Mouse (Mus musculus) heart, embryonic 14.5 days (tissue): Measurements from ENCODE around the gene Car5a. TPM values are rescaled to one million over a fixed set of nuclear protein-coding genes. Genes with fewer than 3 reads are reported as not detected.

Experiments used
- ATAC-seq: fragments of 200-750 bp; cut with Nextera tagmentation; 2 replicates; pipeline ENCODE4 v1.8.0; 2017; ENCODE audit warnings: low read depth, moderate TSS enrichment; ENCODE audit not compliant: insufficient number of reproducible peaks, insufficient read depth, low FRiP score
- H3K27ac ChIP-seq, 2 experiments: fragments of 200-500 bp in 1 of 2; fragments of 300-500 bp in 1 of 2; sonication (generic) in 1 of 2; replicated peaks in 1 of 2; 2 replicates each; pipeline ENCODE4 v1.5.1; 2012 to 2014; ENCODE audit warnings: low read depth in 2 of 2, low read length in 2 of 2, control low read depth in 1 of 2, mild to moderate bottlenecking in 1 of 2, mixed read lengths in 1 of 2; ENCODE audit not compliant: control insufficient read depth in 1 of 2, insufficient read depth in 1 of 2
- H3K27me3 ChIP-seq: fragments of 300-500 bp; sonication (generic); 2 replicates; pipeline ENCODE4 v1.6.1; 2014; ENCODE audit warnings: mild to moderate bottlenecking, low read length, control low read depth; ENCODE audit not compliant: control insufficient read depth, insufficient read depth
- H3K36me3 ChIP-seq: fragments of 300-500 bp; sonication (generic); 2 replicates; pipeline ENCODE4 v1.6.1; 2014; ENCODE audit warnings: mild to moderate bottlenecking, control low read depth, low read length, mixed read lengths; ENCODE audit not compliant: control insufficient read depth, insufficient read depth
- H3K4me1 ChIP-seq, 2 experiments: fragments of 200-500 bp in 1 of 2; fragments of 300-500 bp in 1 of 2; sonication (generic) in 1 of 2; 2 replicates each; pipeline ENCODE4 v1.6.1; 2012 to 2014; ENCODE audit warnings: low read length in 2 of 2, control low read depth in 1 of 2, mixed read lengths in 1 of 2; ENCODE audit not compliant: control insufficient read depth in 2 of 2, insufficient read depth in 2 of 2
- H3K4me2 ChIP-seq: fragments of 300-500 bp; sonication (generic); 2 replicates; pipeline ENCODE4 v1.6.1; 2014; ENCODE audit warnings: mild to moderate bottlenecking, low read length
- H3K4me3 ChIP-seq, 2 experiments: fragments of 200-500 bp in 1 of 2; fragments of 300-500 bp in 1 of 2; sonication (generic) in 1 of 2; 2 replicates each; pipeline ENCODE4 v1.5.1; 2012 to 2014; ENCODE audit warnings: low read length in 2 of 2, mild to moderate bottlenecking in 2 of 2, control low read depth in 1 of 2, low read depth in 1 of 2, moderate library complexity in 1 of 2; ENCODE audit not compliant: control insufficient read depth in 1 of 2, insufficient read depth in 1 of 2
- H3K9ac ChIP-seq: fragments of 300-500 bp; sonication (generic); 2 replicates; pipeline ENCODE4 v1.6.1; 2014; ENCODE audit warnings: mild to moderate bottlenecking, low read length
- H3K9me3 ChIP-seq: fragments of 300-500 bp; sonication (generic); 2 replicates; pipeline ENCODE4 v1.6.1; 2016; ENCODE audit warnings: low read length, control low read depth; ENCODE audit not compliant: control insufficient read depth
- WGBS: fragments of 180-500 bp; shearing (Covaris S2); extraction: QIAGEN DNeasy Blood & Tissue Kit; methylation state at CpG from one replicate; pipeline ENCODE4 v1.1.7; 2014; 5-methylcytosine and 5-hydroxymethylcytosine counted together
- polyA plus RNA-seq: library from polyadenylated mRNA; unstranded; fragments of >200 nt; fragmentation: Nextera tagmentation; extraction: Ambion mirVana; gene quantifications from 2 replicates; pipeline ENCODE4 v1.2.1, GENCODE M21; 2014

Car5a gene
- polyA plus RNA-seq, 1 experiment from 2014 or later: not detected

DNA sequence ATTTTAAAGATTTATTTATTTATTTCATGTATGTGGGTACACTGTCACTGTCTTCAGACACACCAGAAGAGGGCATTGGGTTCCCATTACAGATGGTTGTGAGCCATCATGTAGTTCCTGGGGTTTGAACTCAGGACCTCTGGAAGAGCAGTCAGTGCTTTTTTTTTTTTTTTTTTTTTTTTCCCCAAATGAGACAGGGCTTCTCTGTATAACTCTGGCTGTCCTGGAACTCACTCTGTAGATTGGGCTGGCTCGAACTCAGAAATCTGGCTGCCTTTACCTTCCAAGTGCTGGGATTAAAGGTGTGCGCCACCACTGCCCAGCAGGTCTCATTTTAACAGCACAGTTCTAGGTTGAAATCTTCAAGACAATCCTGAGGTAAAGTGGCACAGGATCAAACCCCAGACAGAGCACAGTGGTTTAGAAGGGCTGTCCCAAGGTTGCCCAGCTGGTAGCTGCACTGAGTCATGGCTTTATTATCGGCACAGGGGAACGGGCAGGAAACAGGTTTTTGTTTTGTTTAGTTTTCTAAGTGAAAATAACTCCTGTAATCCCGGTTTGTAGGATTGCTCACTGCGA lies 4.6 kb upstream of the Car5a start, which contains the start of gene Banp:
Gene Banp (plus strand): TSS at position 529 of the 579 bp plus-strand sequence.
- peak within 1 kb of the TSS; percentile 94 for H3K4me2 ChIP-seq
- H3K4me3 ChIP-seq: peak within 1 kb of the TSS; percentile 91 to 92
- peaks cover 14% of the 10 kb centered on the region for H3K36me3 ChIP-seq
- 59% methylated on average over 6 of the region's 6 CpGs for WGBS
- H3K27me3 ChIP-seq: no peaks in the 10 kb centered on the region
- no peaks in the 10 kb centered on the region for H3K9me3 ChIP-seq
- H3K4me1 ChIP-seq: peaks cover 22 to 43% of the 10 kb centered on the region in 2 experiments
- peak within 1 kb of the TSS; percentile 99 for H3K9ac ChIP-seq
- H3K27ac ChIP-seq: peak within 1 kb of the TSS; percentile 93 to 98
- no peak for ATAC-seq

DNA sequence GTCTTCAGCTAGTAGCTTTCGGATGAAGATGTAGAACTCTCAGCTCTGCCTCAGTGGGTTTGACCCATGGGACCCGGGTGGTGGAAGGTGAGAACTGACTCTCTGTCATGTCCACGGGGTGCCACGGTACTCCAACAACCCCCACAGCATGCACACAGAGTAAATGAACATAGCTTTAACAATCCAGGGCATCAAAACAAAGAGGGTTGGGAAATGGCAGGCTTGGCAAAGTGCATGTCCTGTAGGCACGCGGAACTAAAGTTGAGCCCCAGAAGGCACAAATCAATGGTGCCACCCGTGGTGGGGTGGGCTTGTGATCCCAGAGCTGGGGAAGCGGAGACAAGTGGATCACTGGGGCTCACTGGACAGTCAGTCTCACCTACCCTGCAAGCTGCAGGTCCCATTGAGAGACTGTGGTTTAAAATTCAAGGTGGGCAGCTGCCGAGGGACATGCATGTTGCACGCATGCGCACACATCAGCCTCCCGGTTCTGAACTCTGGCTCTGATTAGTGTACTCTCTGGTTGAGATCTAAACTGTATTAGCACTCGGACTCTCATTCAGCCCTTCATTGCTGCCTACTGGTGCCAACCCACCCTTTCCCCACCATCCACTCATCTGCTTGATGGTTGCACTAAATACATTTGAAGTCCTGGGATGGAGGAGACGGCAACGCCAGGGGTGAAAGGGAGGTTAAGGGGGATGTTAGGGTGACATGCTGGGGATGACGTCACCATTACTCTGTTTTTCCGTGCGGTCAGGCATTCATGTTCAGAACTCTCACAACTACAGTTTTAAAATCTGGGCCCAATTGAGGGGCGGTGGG lies 3.8 kb upstream of the Car5a start:
- peaks cover 8% of the 10 kb centered on the region for H3K36me3 ChIP-seq
- H3K9ac ChIP-seq: peak overlapping the region; percentile 74
- peak overlapping the region; percentile 89 to 91 for H3K27ac ChIP-seq
- H3K4me1 ChIP-seq: peaks cover 22 to 43% of the 10 kb centered on the region in 2 experiments
- H3K9me3 ChIP-seq: no peaks in the 10 kb centered on the region
- no peak for ATAC-seq
- no peaks in the 10 kb centered on the region for H3K27me3 ChIP-seq
- H3K4me3 ChIP-seq: peak overlapping the region; percentile 39 to 44
- H3K4me2 ChIP-seq: peak overlapping the region; percentile 80
- 55% methylated on average over 19 of the region's 19 CpGs for WGBS

DNA sequence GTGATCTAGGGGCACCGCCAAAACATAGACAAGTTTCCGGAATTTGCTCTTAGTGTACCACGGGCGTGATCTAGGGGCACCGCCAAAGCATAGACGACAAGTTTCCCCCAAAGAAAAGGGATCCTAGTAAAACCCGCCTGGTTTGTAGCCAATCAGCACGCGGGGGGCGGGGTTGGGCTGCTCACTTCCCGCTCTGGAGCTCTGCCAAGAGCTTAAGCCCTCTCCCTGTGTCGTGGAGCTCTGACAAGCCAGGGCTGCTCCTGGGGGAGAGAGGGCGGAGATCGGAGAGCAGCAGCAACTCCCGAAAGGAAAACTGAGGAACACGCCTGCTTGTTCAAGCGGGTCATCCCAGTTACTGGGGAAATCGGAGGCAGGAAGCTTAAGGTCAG lies 3.0 kb upstream of the Car5a start:
- ATAC-seq: peak; percentile 22; the same call in 1 of the 2 replicates
- Histone ChIP-seq H3K27ac (peak overlapping the region; percentile 89 to 91), H3K4me2 (peak overlapping the region; percentile 80), H3K27me3 (no peaks in the 10 kb centered on the region), H3K36me3 (no peaks in the 10 kb centered on the region), H3K9ac (peak overlapping the region; percentile 74), H3K4me3 (peak overlapping the region; percentile 39 to 44), H3K9me3 (no peaks in the 10 kb centered on the region), H3K4me1 (peaks cover 20 to 41% of the 10 kb centered on the region in 2 experiments)
- 1% methylated on average over 18 of the region's 18 CpGs for WGBS

DNA sequence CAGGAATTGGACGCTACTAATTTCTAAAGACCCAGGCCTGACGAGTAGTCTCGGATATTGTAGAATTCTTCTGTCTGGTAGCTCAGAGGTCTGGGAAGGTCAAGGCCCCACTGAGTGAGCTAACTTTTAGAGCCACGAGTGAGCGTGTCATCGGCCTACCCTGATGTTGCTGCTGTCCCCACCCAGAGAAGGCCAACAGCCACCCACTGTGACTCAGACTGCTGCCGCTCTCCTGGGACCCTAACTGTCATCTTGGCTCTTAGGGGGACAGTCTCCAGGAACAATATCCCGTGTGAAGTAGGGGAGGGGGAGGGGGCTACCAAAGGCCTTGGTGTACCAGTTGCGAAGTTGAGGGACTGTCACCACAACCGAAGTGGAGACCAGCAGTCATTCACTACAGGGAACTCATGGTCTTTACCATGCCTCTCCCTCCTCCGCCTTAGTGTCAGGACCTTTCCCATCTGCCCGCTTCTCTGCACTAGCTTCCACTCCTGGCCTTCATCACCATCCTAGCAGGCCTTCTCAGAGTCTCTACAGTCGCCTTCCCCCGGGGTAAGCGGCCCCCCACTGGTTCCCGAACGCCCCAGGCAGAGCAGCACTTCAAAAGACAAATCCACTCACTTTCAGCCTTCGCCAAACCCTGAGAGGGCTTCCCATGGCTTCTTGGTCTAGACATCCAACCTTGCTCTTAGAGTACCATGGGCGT lies 2.5 kb upstream of the Car5a start:
- H3K36me3 ChIP-seq: no peaks in the 10 kb centered on the region
- H3K4me1 ChIP-seq: peaks cover 19 to 35% of the 10 kb centered on the region in 2 experiments
- peak overlapping the region; percentile 80 for H3K4me2 ChIP-seq
- 29% methylated on average over 19 of the region's 19 CpGs for WGBS
- H3K27me3 ChIP-seq: no peaks in the 10 kb centered on the region
- no peaks in the 10 kb centered on the region for H3K9me3 ChIP-seq
- H3K27ac ChIP-seq: peak overlapping the region; percentile 79 to 91
- peak overlapping the region; percentile 38 to 39 for H3K4me3 ChIP-seq
- no peak for ATAC-seq
- peak overlapping the region; percentile 74 for H3K9ac ChIP-seq

DNA sequence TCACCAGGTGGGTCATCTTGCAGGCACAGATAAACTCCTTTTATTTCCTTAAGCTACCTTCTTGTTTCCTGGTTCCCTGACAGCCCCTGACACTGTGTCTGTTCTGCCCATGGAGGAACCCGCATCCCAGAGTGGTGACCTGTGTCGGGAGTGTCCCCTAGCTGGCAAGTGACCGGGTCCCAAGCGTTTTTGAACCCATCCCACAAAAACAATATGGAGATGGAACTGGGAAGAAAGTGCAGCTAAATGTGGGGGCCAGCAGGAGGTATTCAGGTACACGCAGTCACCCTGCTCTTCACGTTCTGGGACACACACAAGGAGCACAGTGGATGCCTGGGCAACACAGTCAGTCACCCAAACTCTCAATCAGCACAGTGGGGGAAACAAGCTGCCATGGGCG lies 1.6 kb upstream of the Car5a start:
- whole genome bisulfite sequencing: 76% methylated on average over 7 of the region's 7 CpGs
- Histone ChIP-seq H3K27me3 (no peaks in the 10 kb centered on the region), H3K4me2 (no peak overlapping the region), H3K4me3 (no peak overlapping the region), H3K36me3 (no peaks in the 10 kb centered on the region), H3K9me3 (no peaks in the 10 kb centered on the region), H3K9ac (no peak overlapping the region), H3K4me1 (peaks cover 17 to 27% of the 10 kb centered on the region in 2 experiments), H3K27ac (no peak overlapping the region)
- no peak for ATAC-seq

DNA sequence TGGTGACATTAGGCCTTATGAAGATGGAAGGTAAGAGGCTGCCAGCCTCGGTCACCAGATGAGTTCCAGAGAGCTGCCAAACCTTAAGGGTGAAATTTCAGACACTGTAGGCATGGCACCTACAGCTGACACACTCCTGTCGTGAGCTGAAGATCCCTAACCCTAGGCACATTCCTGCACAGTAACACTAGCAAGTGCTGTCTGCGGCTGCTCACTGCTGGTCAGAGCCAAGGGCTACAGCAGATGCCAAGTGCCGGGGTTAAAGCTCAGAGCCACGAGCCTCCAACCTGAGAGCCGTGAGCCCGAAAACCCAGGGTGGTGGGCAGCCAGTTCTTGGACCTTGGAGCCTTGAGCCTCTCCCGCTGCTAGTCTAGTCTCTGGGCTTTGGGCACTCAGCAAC lies 988 bp downstream of the Car5a start:
- Histone ChIP-seq H3K27ac (no peak overlapping the region), H3K9me3 (no peaks in the 10 kb centered on the region), H3K27me3 (no peaks in the 10 kb centered on the region), H3K36me3 (no peaks in the 10 kb centered on the region), H3K4me1 (peaks cover 15% of the 10 kb centered on the region in 2 experiments), H3K4me3 (no peak overlapping the region), H3K9ac (no peak overlapping the region), H3K4me2 (no peak overlapping the region)
- WGBS: 61% methylated on average over 8 of the region's 8 CpGs
- ATAC-seq: no peak

DNA sequence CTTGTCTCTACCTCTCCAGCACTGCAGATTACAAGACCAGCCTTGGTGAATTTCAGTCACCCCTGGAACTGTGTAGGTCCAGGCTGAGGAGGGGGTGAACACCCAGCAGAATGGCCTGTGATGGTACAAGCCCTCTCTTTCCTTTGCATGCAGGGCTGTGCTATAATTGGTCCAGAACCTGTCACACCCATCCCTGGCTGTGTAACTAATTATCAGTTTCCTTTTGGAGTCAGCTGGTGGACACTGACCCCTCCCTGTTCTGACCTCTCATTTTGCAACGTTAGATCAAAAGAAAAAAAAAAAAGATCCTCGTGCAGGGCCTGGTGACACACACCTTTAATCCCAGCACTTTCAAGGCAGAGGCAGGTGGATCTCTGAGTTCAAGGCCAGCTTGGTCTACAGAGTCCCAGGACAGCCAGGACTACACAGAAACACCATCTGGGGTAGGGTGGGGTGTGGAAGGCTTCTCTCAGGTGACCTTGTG lies 1.6 kb downstream of the Car5a start:
- ATAC-seq: no peak
- 28% methylated on average over 2 of the region's 2 CpGs for WGBS
- no peak overlapping the region for H3K4me3 ChIP-seq
- no peak overlapping the region for H3K4me2 ChIP-seq
- H3K27ac ChIP-seq: no peak overlapping the region
- H3K4me1 ChIP-seq: peaks cover 9% of the 10 kb centered on the region in 2 experiments
- H3K27me3 ChIP-seq: no peaks in the 10 kb centered on the region
- H3K9me3 ChIP-seq: no peaks in the 10 kb centered on the region
- no peaks in the 10 kb centered on the region for H3K36me3 ChIP-seq
- H3K9ac ChIP-seq: no peak overlapping the region
